Mouse (Mus musculus) frontal cortex, adult (tissue): ENCODE measurements around the gene Cd3eap.

Experiments used
- ATAC-seq: cut with Nextera tagmentation; 2 replicates; pipeline ENCODE4 v1.9.2; 2017; ENCODE audit warnings: mild to moderate bottlenecking, moderate library complexity, mixed read lengths; ENCODE audit not compliant: low TSS enrichment

Gene Cd3eap

GRCm38 (mm10) chr7:19359299-19359891, at the start of gene Cd3eap, which contains the start of gene Ppp1r13l:
Gene Cd3eap (minus strand): TSS chr7:19359483.
Gene Ppp1r13l (plus strand): TSS chr7:19359749.
- ATAC-seq = peak; percentile 59

- peak; percentile 50; the same call in 1 of the 2 replicates for ATAC-seq
Observed at GRCm38 (mm10) chr7:19405417-19405816, 46.1 kb upstream of the Cd3eap start.

- no peak for ATAC-seq
Observed at GRCm38 (mm10) chr7:19404476-19404875, 45.2 kb upstream of the Cd3eap start, which contains the start of gene Ckm. Gene Ckm (plus strand): TSS chr7:19404776.

- ATAC-seq = no peak
Observed at GRCm38 (mm10) chr7:19403731-19404296, 44.5 kb upstream of the Cd3eap start, which contains the start of gene Klc3. Gene Klc3 (minus strand): TSS chr7:19404104.

GRCm38 (mm10) chr7:19402535-19403112, 43.3 kb upstream of the Cd3eap start:
- ATAC-seq = peak; percentile 54; the same call in 1 of the 2 replicates

- ATAC-seq = no peak
Observed at GRCm38 (mm10) chr7:19400946-19401345, 41.7 kb upstream of the Cd3eap start.

- no peak for ATAC-seq
Observed at GRCm38 (mm10) chr7:19399496-19400280, 40.4 kb upstream of the Cd3eap start.

GRCm38 (mm10) chr7:19394484-19394883, 35.2 kb upstream of the Cd3eap start:
- ATAC-seq = no peak

GRCm38 (mm10) chr7:19388699-19389413, 29.6 kb upstream of the Cd3eap start:
- ATAC-seq = 0 out of 2 replicates have a peak, but pooled peaks have one; percentile 39

GRCm38 (mm10) chr7:19383708-19384107, 24.4 kb upstream of the Cd3eap start:
- no peak for ATAC-seq

- ATAC-seq = peak; percentile 51; the same call in 1 of the 2 replicates
Observed at GRCm38 (mm10) chr7:19382166-19382541, 22.9 kb upstream of the Cd3eap start.

- ATAC-seq = peak; percentile 97
Observed at GRCm38 (mm10) chr7:19381377-19382165, 22.3 kb upstream of the Cd3eap start, which contains the start of gene Ercc2. Gene Ercc2 (plus strand): TSS chr7:19382010.

GRCm38 (mm10) chr7:19378049-19378448, 18.8 kb upstream of the Cd3eap start:
- ATAC-seq = no peak

- no peak for ATAC-seq
Observed at GRCm38 (mm10) chr7:19376019-19376418, 16.7 kb upstream of the Cd3eap start.

- ATAC-seq = no peak
Observed at GRCm38 (mm10) chr7:19375368-19375767, 16.1 kb upstream of the Cd3eap start.

GRCm38 (mm10) chr7:19373367-19373766, 14.1 kb upstream of the Cd3eap start:
- no peak for ATAC-seq

GRCm38 (mm10) chr7:19369823-19370425, 10.6 kb upstream of the Cd3eap start:
- peak; percentile 81 for ATAC-seq

- ATAC-seq = no peak
Observed at GRCm38 (mm10) chr7:19368380-19368779, 9.1 kb upstream of the Cd3eap start.

GRCm38 (mm10) chr7:19365376-19365775, 6.1 kb upstream of the Cd3eap start:
- ATAC-seq = no peak

GRCm38 (mm10) chr7:19363881-19364280, 4.6 kb upstream of the Cd3eap start:
- no peak for ATAC-seq
